ENCODE assay signal across 17 mouse cellular contexts in genomic region chr5:99261121-99261724, GRCm38 (mm10).
"Had no signal": no experiment of that assay in that cellular context is flagged by ENCODE, and none has a peak within 500 bp of the region (broad histone marks: within the 10 kb centered on the region; RNA-seq: fewer than 3 reads in every experiment).

No protein-coding gene starts in this region.

- H3K4me3 ChIP-seq: intestine, embryonic 15.5 days; left cerebral cortex, adult 2 months; liver, embryonic 13.5 days; megakaryocyte, embryonic 14.5 days; midbrain, embryonic 10.5 days; midbrain, embryonic 13.5 days; myocyte; neural tube, embryonic 13.5 days; stomach, embryonic 15.5 days had no signal

- H3K9me3 ChIP-seq: intestine, embryonic 15.5 days; liver, embryonic 13.5 days; megakaryocyte, embryonic 14.5 days; midbrain, embryonic 10.5 days; midbrain, embryonic 13.5 days; neural tube, embryonic 13.5 days; stomach, embryonic 15.5 days had no signal

- H3K4me1 ChIP-seq: intestine, embryonic 15.5 days; liver, embryonic 13.5 days; midbrain, embryonic 10.5 days; midbrain, embryonic 13.5 days; stomach, embryonic 15.5 days had no signal

- H3K27me3 ChIP-seq: intestine, embryonic 15.5 days; liver, embryonic 13.5 days; megakaryocyte, embryonic 14.5 days; midbrain, embryonic 13.5 days; neural tube, embryonic 13.5 days; stomach, embryonic 15.5 days had no signal

- H3K9ac ChIP-seq: intestine, embryonic 15.5 days; liver, embryonic 13.5 days; midbrain, embryonic 13.5 days; neural tube, embryonic 13.5 days; stomach, embryonic 15.5 days had no signal

- H3K36me3 ChIP-seq: intestine, embryonic 15.5 days; liver, embryonic 13.5 days; midbrain, embryonic 10.5 days; midbrain, embryonic 13.5 days; neural tube, embryonic 13.5 days; stomach, embryonic 15.5 days had no signal

- H3K27ac ChIP-seq: intestine, embryonic 15.5 days; left cerebral cortex, adult 2 months; liver, embryonic 13.5 days; midbrain, embryonic 10.5 days; midbrain, embryonic 13.5 days; neural tube, embryonic 13.5 days; stomach, embryonic 15.5 days had no signal

- ATAC-seq: hindbrain, embryonic 16.5 days; intestine, embryonic 15.5 days; midbrain, embryonic 13.5 days; midbrain, embryonic 16.5 days had no signal

- DNase-seq: layer of hippocampus, postnatal 36 days; liver, embryonic 13.5 days; lung, postnatal 14 days; retina, postnatal 1 day; right cerebral cortex, postnatal 25 days; spleen, adult 18-20 months; thymus, postnatal 25 days had no signal

- H3K4me2 ChIP-seq: intestine, embryonic 15.5 days; liver, embryonic 13.5 days; midbrain, embryonic 13.5 days; neural tube, embryonic 13.5 days; stomach, embryonic 15.5 days had no signal
